Mouse (Mus musculus) fibroblast of lung, adult 2 months (primary cell): ENCODE data around the gene Ypel4.
"Not testable (repeated sequence)": the region's sequence is repeated elsewhere in the genome, so short reads cannot be mapped to it uniquely, and the experiment has no call there.

Source experiments
- DNase-seq: peaks from one replicate; pipeline ENCODE4 v3.0.0-alpha.2; 2011; ENCODE audit warnings: low read depth

Gene Ypel4

GRCm38 (mm10) chr2:84728191-84728590 lies 5.7 kb upstream of the Ypel4 start:
- not testable (repeated sequence) for DNase-seq

GRCm38 (mm10) chr2:84731206-84731605 lies 2.7 kb upstream of the Ypel4 start:
- no peak for DNase-seq

GRCm38 (mm10) chr2:84732394-84732793 lies 1.5 kb upstream of the Ypel4 start:
- DNase-seq, result no peak

- DNase-seq, result no peak
Measured at GRCm38 (mm10) chr2:84734351-84734864, 550 bp downstream of the Ypel4 start.

GRCm38 (mm10) chr2:84734919-84735318 lies 1.1 kb downstream of the Ypel4 start:
- DNase-seq, result no peak

- DNase-seq, result no peak
Measured at GRCm38 (mm10) chr2:84735346-84735920, 1.6 kb downstream of the Ypel4 start.

GRCm38 (mm10) chr2:84736312-84737161 lies 2.7 kb downstream of the Ypel4 start:
- DNase-seq, result no peak

- no peak for DNase-seq
Measured at GRCm38 (mm10) chr2:84737451-84737925, 3.6 kb downstream of the Ypel4 start.

GRCm38 (mm10) chr2:84738271-84738911 lies 4.5 kb downstream of the Ypel4 start:
- no peak for DNase-seq

- DNase-seq, result no peak
Measured at GRCm38 (mm10) chr2:84740608-84741333, 6.9 kb downstream of the Ypel4 start.

GRCm38 (mm10) chr2:84741841-84742450 lies 8.1 kb downstream of the Ypel4 start:
- DNase-seq, result no peak

- no peak for DNase-seq
Measured at GRCm38 (mm10) chr2:84742451-84743283, 8.8 kb downstream of the Ypel4 start.

GRCm38 (mm10) chr2:84743561-84743960 lies 9.7 kb downstream of the Ypel4 start, which contains the start of gene Gm19426:
Gene Gm19426 (minus strand): TSS chr2:84743655.
- peak; percentile 63 for DNase-seq

GRCm38 (mm10) chr2:84744126-84744525 lies 10.3 kb downstream of the Ypel4 start:
- no peak for DNase-seq

GRCm38 (mm10) chr2:84750115-84750514 lies 16.3 kb downstream of the Ypel4 start:
- no peak for DNase-seq

GRCm38 (mm10) chr2:84756245-84756644 lies 22.4 kb downstream of the Ypel4 start:
- no peak for DNase-seq

GRCm38 (mm10) chr2:84757026-84757682 lies 23.3 kb downstream of the Ypel4 start:
- no peak for DNase-seq

- no peak for DNase-seq
Measured at GRCm38 (mm10) chr2:84758542-84759127, 24.8 kb downstream of the Ypel4 start.

GRCm38 (mm10) chr2:84760777-84761176 lies 26.9 kb downstream of the Ypel4 start:
- no peak for DNase-seq

- DNase-seq, result no peak
Measured at GRCm38 (mm10) chr2:84761309-84761708, 27.5 kb downstream of the Ypel4 start.
